Mouse (Mus musculus): ENCODE measurements around the gene Ehd2.

GRCm38 (mm10) chr7:16001691-16002090 is 34.3 kb upstream of the Ehd2 start:
- TF ChIP-seq POLR2A (IDR thresholded peaks at IDR 0.05; ENCODE audit: insufficient read depth, low read length) (no peak), CTCF (IDR thresholded peaks at IDR 0.05; ENCODE audit: low read depth, low read length) (no peak)

All from ES-Bruce4 (cell line).